Mouse (Mus musculus) liver, embryonic 14.5 days (tissue): Measurements from ENCODE around the gene Hip1. TPM values are rescaled to one million over a fixed set of nuclear protein-coding genes. Genes with fewer than 3 reads are reported as not detected.

Source experiments
- ATAC-seq: fragments of 200-750 bp; cut with Nextera tagmentation; 2 replicates; pipeline ENCODE4 v1.8.0; 2017; ENCODE audit warnings: moderate number of reproducible peaks, mild to moderate bottlenecking, moderate library complexity; ENCODE audit not compliant: insufficient read depth
- DNase-seq, 3 experiments: peaks; one replicate each; pipeline ENCODE4 v3.0.0-alpha.2; 2012 to 2013; ENCODE audit warnings: low read depth in 3 of 3, low spot score in 3 of 3
- H3K27ac ChIP-seq: fragments of 300-500 bp; sonication (generic); 2 replicates; pipeline ENCODE4 v1.5.1; 2014; ENCODE audit warnings: moderate library complexity, mild to moderate bottlenecking, control low read depth, inconsistent platforms
- H3K27me3 ChIP-seq: fragments of 300-500 bp; sonication (generic); 2 replicates; pipeline ENCODE4 v1.6.1; 2014; ENCODE audit warnings: mild to moderate bottlenecking, low read length, moderate library complexity; ENCODE audit not compliant: control insufficient read depth, insufficient read depth
- H3K36me3 ChIP-seq: fragments of 300-500 bp; sonication (generic); replicated peaks from 2 replicates; pipeline ENCODE4 v1.6.1; 2014; ENCODE audit warnings: low read depth; ENCODE audit not compliant: control insufficient read depth, insufficient read depth
- H3K4me1 ChIP-seq, 2 experiments: fragments of 200-500 bp in 1 of 2; fragments of 300-500 bp in 1 of 2; sonication (generic) in 1 of 2; replicated peaks; 2 replicates each; pipeline ENCODE4 v1.6.1; 2012 to 2014; ENCODE audit warnings: antibody characterized with exemption in 1 of 2, inconsistent platforms in 1 of 2, low read length in 1 of 2; ENCODE audit not compliant: control insufficient read depth in 2 of 2, insufficient read depth in 2 of 2
- H3K4me2 ChIP-seq: fragments of 300-500 bp; sonication (generic); 2 replicates; pipeline ENCODE4 v1.6.1; 2014; ENCODE audit warnings: low read depth, mild to moderate bottlenecking, control low read depth, moderate library complexity
- H3K4me3 ChIP-seq, 2 experiments: fragments of 200-500 bp in 1 of 2; fragments of 300-500 bp in 1 of 2; sonication (generic) in 1 of 2; 2 replicates each; pipeline ENCODE4 v1.5.1; 2012 to 2014; ENCODE audit warnings: low read depth in 2 of 2, low read length in 2 of 2, mild to moderate bottlenecking in 2 of 2, control low read depth in 1 of 2, inconsistent platforms in 1 of 2, moderate library complexity in 1 of 2; ENCODE audit not compliant: insufficient read depth in 1 of 2
- H3K9ac ChIP-seq: fragments of 300-500 bp; sonication (generic); replicated peaks from 2 replicates; pipeline ENCODE4 v1.6.1; 2014; ENCODE audit warnings: mild to moderate bottlenecking, control low read depth, moderate library complexity
- H3K9me3 ChIP-seq: fragments of 300-500 bp; sonication (generic); 2 replicates; pipeline ENCODE4 v1.6.1; 2016; ENCODE audit warnings: low read length, mixed read lengths; ENCODE audit not compliant: control insufficient read depth
- CTCF ChIP-seq: IDR thresholded peaks from 2 replicates; pipeline ENCODE4 v1.5.1; 2016; ENCODE audit warnings: antibody characterized with exemption, low read depth, control low read depth
- EP300 ChIP-seq: IDR thresholded peaks from 2 replicates; pipeline ENCODE4 v1.6.1; 2016; ENCODE audit warnings: antibody characterized with exemption, low read depth
- WGBS: fragments of 180-500 bp; shearing (Covaris S2); extraction: QIAGEN DNeasy Blood & Tissue Kit; methylation state at CpG from one replicate; pipeline ENCODE4 v1.1.7; 2014; ENCODE audit not compliant: insufficient replicate concordance; 5-methylcytosine and 5-hydroxymethylcytosine counted together
- polyA plus RNA-seq, 2 experiments: library from polyadenylated mRNA; depleted of rRNA in 1 of 2; stranded (reverse) in 1 of 2; unstranded in 1 of 2; fragments of >200 nt; fragmentation: Nextera tagmentation in 1 of 2; extraction: Ambion mirVana in 1 of 2; gene quantifications; 2 replicates each; pipeline versions ENCODE4 v1.2.1 to v1.2.3; 2012 to 2014

Gene Hip1
- polyA plus RNA-seq, 2 experiments, result 2.2 to 2.8 TPM

- no peaks in the 10 kb centered on the region for H3K4me1 ChIP-seq
- ATAC-seq (no peak), DNase-seq (no peak)
- H3K9ac ChIP-seq, result no peak overlapping the region
- H3K4me2 ChIP-seq, result no peak overlapping the region
- no peaks in the 10 kb centered on the region for H3K9me3 ChIP-seq
- H3K27me3 ChIP-seq, result no peaks in the 10 kb centered on the region
- 71% methylated on average over 10 of the region's 10 CpGs for WGBS
- H3K4me3 ChIP-seq, result no peak overlapping the region
- H3K27ac ChIP-seq, result no peak overlapping the region
- TF ChIP-seq EP300, result no peak
- no peak for TF ChIP-seq CTCF
- no peaks in the 10 kb centered on the region for H3K36me3 ChIP-seq
Measured at GRCm38 (mm10) chr5:135579331-135579751, 34.4 kb upstream of the Hip1 start.

- 55% methylated on average over 4 of the region's 4 CpGs for WGBS
- no peaks in the 10 kb centered on the region for H3K9me3 ChIP-seq
- TF ChIP-seq CTCF, result no peak
- TF ChIP-seq EP300, result no peak
- no peaks in the 10 kb centered on the region for H3K36me3 ChIP-seq
- H3K4me3 ChIP-seq, result no peak overlapping the region
- H3K4me2 ChIP-seq, result no peak overlapping the region
- DNase-seq (no peak), ATAC-seq (no peak)
- H3K27ac ChIP-seq, result no peak overlapping the region
- no peaks in the 10 kb centered on the region for H3K4me1 ChIP-seq
- H3K27me3 ChIP-seq, result no peaks in the 10 kb centered on the region
- no peak overlapping the region for H3K9ac ChIP-seq
Measured at GRCm38 (mm10) chr5:135576055-135576454, 31.1 kb upstream of the Hip1 start.

- Histone ChIP-seq H3K9me3 (no peaks in the 10 kb centered on the region), H3K27me3 (no peaks in the 10 kb centered on the region), H3K36me3 (no peaks in the 10 kb centered on the region), H3K9ac (no peak within 1 kb of the TSS), H3K4me2 (no peak within 1 kb of the TSS), H3K27ac (no peak within 1 kb of the TSS), H3K4me1 (no peaks in the 10 kb centered on the region), H3K4me3 (no peak within 1 kb of the TSS)
- ATAC-seq, result no peak
- no peak for DNase-seq
- WGBS, result 29% methylated on average over 6 of the region's 6 CpGs
- no peak for TF ChIP-seq CTCF
- no peak for TF ChIP-seq EP300
Measured at GRCm38 (mm10) chr5:135573006-135573405, 28.1 kb upstream of the Hip1 start, which contains the start of gene Ccl24. Gene Ccl24, minus strand, starts transcription at chr5:135573049.

DNA sequence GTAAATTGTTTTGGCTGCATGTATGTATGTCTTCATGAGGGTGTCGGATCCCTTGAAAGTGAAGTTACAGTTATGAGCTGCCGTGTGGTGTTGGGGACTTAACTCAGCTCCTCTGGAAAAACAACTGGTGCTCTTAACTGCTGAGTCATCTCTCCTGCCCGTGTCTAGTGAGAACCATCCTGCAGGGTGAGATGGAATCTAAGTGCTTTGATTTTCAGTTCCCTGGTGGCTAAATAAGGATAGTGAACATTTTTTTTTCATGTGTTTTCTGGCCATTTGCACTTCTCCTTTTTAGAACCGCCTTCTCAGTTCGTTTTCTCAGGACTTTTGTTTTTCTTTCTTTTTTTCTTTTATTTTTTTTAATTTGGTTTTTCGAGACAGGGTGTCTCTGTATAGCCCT lies 23.8 kb upstream of the Hip1 start:
- 33% methylated on average over 6 of the region's 6 CpGs for WGBS
- H3K4me2 ChIP-seq, result no peak overlapping the region
- H3K27me3 ChIP-seq, result no peaks in the 10 kb centered on the region
- no peaks in the 10 kb centered on the region for H3K4me1 ChIP-seq
- H3K9ac ChIP-seq, result no peak overlapping the region
- H3K36me3 ChIP-seq, result no peaks in the 10 kb centered on the region
- ATAC-seq (no peak), DNase-seq (no peak)
- no peak overlapping the region for H3K27ac ChIP-seq
- H3K4me3 ChIP-seq, result no peak overlapping the region
- H3K9me3 ChIP-seq, result no peaks in the 10 kb centered on the region
- no peak for TF ChIP-seq CTCF
- TF ChIP-seq EP300, result no peak

DNA sequence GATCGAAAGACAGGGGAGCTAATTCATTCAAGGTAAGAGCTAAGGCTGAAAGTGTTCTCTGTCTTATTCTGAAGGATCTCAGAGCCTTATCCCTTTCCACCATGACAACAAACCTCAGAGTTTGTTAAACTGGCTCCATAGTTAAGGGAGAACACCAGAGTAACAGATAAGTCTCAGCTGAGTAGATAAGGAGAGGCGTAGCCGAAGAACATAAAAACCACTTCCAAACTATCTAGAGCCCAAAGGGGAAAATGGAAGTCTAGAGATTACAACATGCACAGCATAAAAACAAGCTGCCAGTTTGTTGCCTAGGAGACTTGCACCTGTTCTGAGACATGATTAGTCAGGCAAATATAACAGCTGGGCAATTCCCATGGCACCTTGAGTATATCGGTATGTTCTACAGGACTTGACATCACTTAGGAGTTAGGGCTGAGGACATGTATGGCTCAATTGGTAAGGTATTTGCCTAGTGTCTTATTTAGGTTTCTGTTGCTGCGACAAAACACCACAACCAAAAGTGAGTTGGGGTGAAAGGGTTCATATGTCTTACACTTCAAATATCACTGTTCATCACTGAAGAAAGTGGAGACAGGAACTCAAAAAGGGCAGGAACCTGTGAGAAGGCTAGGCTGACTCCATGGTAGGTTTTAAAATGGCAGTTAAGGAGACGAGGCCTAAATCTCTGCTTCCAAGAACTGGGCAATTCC lies 22.8 kb upstream of the Hip1 start:
- Histone ChIP-seq H3K4me1 (no peaks in the 10 kb centered on the region), H3K4me3 (no peak overlapping the region), H3K9ac (no peak overlapping the region), H3K27me3 (no peaks in the 10 kb centered on the region), H3K27ac (no peak overlapping the region), H3K9me3 (no peaks in the 10 kb centered on the region), H3K36me3 (no peaks in the 10 kb centered on the region), H3K4me2 (no peak overlapping the region)
- ATAC-seq (no peak), DNase-seq (no peak)
- TF ChIP-seq EP300 (no peak), CTCF (no peak)
- WGBS, result 43% methylated on average over 6 of the region's 6 CpGs
